Mouse (Mus musculus): ENCODE data around the gene Sec31b.

The Sec31b gene

GRCm38 (mm10) chr19:44475268-44475667, 70.4 kb downstream of the Sec31b start:
- peak; percentile 93 for DNase-seq (ENCODE audit: low spot score)

- peak; percentile 99 for DNase-seq (ENCODE audit: low spot score)
These were observed 71.5 kb downstream of the Sec31b start for GRCm38 (mm10) chr19:44474158-44474557.

Measured in adipocyte (in vitro differentiated cells).